Mouse (Mus musculus): ENCODE data around the gene Gm28845. TPM values are rescaled to one million over a fixed set of nuclear protein-coding genes. Genes with fewer than 3 reads are reported as not detected.

The Gm28845 gene
- polyA plus RNA-seq, 1 experiment: not detected

DNA sequence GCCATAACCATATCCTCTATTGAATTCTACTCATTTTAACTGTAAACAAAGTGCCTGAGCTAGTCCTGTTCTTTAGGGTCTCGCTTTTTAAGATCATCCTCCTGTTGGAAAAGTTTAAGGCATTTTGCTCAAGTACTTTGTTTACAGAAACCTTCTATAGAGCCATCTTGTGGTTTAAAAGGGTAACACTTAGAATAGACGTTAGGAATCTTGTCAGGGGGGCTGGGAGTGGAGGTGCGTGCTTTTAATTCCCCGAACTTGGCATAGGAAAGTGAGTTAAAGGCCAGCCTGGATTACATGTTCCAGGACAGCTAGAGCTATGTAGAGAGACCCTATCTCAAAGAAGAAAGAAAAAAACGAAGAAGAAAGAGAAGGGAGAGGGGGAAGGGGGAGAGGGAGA is 43.8 kb downstream of the Gm28845 start:
- TF ChIP-seq CTCF (IDR thresholded peaks at IDR 0.05; ENCODE audit: low read depth, low read length) (no peak), EP300 (IDR thresholded peaks at IDR 0.05; ENCODE audit: insufficient read depth, low read depth, low read length) (no peak), POLR2A (IDR thresholded peaks at IDR 0.05; ENCODE audit: insufficient read depth, low read length) (no peak)
- Histone ChIP-seq H3K27ac (ENCODE audit: insufficient read depth, low read length) (no peak overlapping the region), H3K9ac (ENCODE audit: low read depth, poor library complexity, severe bottlenecking) (no peak overlapping the region), H3K9me3 (replicated peaks; ENCODE audit: control insufficient read depth, insufficient read depth, low read length, poor library complexity, severe bottlenecking) (no peaks in the 10 kb centered on the region), H3K4me1 (ENCODE audit: control insufficient read depth, insufficient read depth, low read length) (no peaks in the 10 kb centered on the region), H3K4me3 (ENCODE audit: low read depth, low read length) (no peak overlapping the region), H3K27me3 (ENCODE audit: control insufficient read depth, insufficient read depth, low read length, poor library complexity, severe bottlenecking) (no peaks in the 10 kb centered on the region), H3K36me3 (ENCODE audit: control insufficient read depth, insufficient read depth, low read length, poor library complexity, severe bottlenecking) (no peaks in the 10 kb centered on the region)

DNA sequence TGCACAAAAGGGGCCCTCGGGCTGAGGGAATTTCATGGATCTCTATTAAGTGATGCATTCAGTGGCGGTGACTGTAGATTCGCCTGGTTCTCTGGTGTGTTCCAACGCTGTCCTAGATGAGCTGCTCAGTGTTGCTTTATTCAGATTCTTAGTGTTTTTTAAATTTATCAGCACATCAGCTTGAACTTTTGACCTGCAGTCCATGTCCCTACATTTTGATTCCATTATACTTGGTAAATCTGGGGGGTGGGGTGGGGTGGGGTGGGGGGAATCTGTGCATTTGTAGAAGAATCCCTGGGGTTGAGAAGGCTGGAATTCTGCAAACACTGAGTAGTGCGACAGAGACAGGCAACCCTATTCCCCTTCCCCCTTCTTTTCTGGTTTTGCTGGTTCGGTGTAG is 45.8 kb downstream of the Gm28845 start, which contains the start of gene Crygc:
Crygc (minus strand) TSS at position 101 of the 400 bp plus-strand sequence.
- no peak within 1 kb of the TSS for H3K27ac ChIP-seq (ENCODE audit: insufficient read depth, low read length)
- peak within 1 kb of the TSS; percentile 58 for H3K4me3 ChIP-seq (ENCODE audit: low read depth, low read length)
- H3K9me3 ChIP-seq (replicated peaks; ENCODE audit: control insufficient read depth, insufficient read depth, low read length, poor library complexity, severe bottlenecking): no peaks in the 10 kb centered on the region
- H3K9ac ChIP-seq (ENCODE audit: low read depth, poor library complexity, severe bottlenecking): no peak within 1 kb of the TSS
- no peaks in the 10 kb centered on the region for H3K36me3 ChIP-seq (ENCODE audit: control insufficient read depth, insufficient read depth, low read length, poor library complexity, severe bottlenecking)
- no peaks in the 10 kb centered on the region for H3K27me3 ChIP-seq (ENCODE audit: control insufficient read depth, insufficient read depth, low read length, poor library complexity, severe bottlenecking)
- no peaks in the 10 kb centered on the region for H3K4me1 ChIP-seq (ENCODE audit: control insufficient read depth, insufficient read depth, low read length)
- no peak for TF ChIP-seq EP300 (IDR thresholded peaks at IDR 0.05; ENCODE audit: insufficient read depth, low read depth, low read length)
- no peak for TF ChIP-seq CTCF (IDR thresholded peaks at IDR 0.05; ENCODE audit: low read depth, low read length)
- no peak for TF ChIP-seq POLR2A (IDR thresholded peaks at IDR 0.05; ENCODE audit: insufficient read depth, low read length)

DNA sequence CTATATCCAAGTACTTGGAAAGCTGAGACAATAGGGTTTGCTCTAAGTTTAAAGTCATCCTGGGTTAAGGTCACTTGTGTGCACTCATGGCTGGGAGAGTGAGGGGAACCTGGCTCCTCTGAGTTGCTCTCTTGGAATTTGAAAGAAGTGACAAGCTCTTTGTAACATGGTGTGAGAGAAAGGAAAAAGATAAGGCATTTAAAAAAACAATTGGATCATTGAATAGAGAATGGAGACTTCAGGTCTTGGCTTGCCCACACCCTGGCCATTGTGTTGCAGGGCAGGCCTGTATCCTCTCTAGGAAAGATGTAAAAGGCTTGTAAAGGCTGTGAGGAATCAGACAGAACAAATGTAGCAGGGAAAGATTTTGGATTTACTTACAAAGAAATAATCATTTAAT is 51.5 kb downstream of the Gm28845 start:
- Histone ChIP-seq H3K9ac (ENCODE audit: low read depth, poor library complexity, severe bottlenecking) (no peak overlapping the region), H3K27me3 (ENCODE audit: control insufficient read depth, insufficient read depth, low read length, poor library complexity, severe bottlenecking) (no peaks in the 10 kb centered on the region), H3K9me3 (replicated peaks; ENCODE audit: control insufficient read depth, insufficient read depth, low read length, poor library complexity, severe bottlenecking) (peaks cover 20% of the 10 kb centered on the region), H3K4me1 (ENCODE audit: control insufficient read depth, insufficient read depth, low read length) (no peaks in the 10 kb centered on the region), H3K4me3 (ENCODE audit: low read depth, low read length) (no peak overlapping the region), H3K36me3 (ENCODE audit: control insufficient read depth, insufficient read depth, low read length, poor library complexity, severe bottlenecking) (no peaks in the 10 kb centered on the region), H3K27ac (ENCODE audit: insufficient read depth, low read length) (no peak overlapping the region; the same call in 1 of the 2 replicates)
- no peak for TF ChIP-seq CTCF (IDR thresholded peaks at IDR 0.05; ENCODE audit: low read depth, low read length)
- TF ChIP-seq EP300 (IDR thresholded peaks at IDR 0.05; ENCODE audit: insufficient read depth, low read depth, low read length): peak; percentile 40; the same call in 1 of the 2 replicates
- TF ChIP-seq POLR2A (IDR thresholded peaks at IDR 0.05; ENCODE audit: insufficient read depth, low read length): no peak

DNA sequence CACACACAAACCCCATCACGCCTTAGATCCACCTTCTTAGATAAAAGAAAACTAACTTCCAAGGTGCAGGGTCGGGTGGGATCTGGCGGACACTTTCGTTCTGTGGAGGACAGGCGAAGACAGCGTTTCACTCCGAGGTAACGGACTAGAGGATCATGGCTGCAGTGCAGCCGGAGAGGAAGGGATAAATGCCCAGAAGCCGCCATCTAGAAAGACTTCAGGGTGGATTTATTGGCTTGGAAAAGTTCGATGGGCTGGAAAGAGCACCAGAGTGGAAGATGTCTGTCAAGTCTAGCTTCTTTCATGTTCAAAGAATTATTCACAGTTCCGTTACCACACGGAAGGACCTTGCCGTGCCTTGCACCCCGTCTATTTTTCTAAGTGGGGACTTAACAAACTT is 55.2 kb downstream of the Gm28845 start:
- Histone ChIP-seq H3K4me1 (ENCODE audit: control insufficient read depth, insufficient read depth, low read length) (no peaks in the 10 kb centered on the region), H3K4me3 (ENCODE audit: low read depth, low read length) (no peak overlapping the region), H3K36me3 (ENCODE audit: control insufficient read depth, insufficient read depth, low read length, poor library complexity, severe bottlenecking) (no peaks in the 10 kb centered on the region), H3K27ac (ENCODE audit: insufficient read depth, low read length) (no peak overlapping the region), H3K9me3 (replicated peaks; ENCODE audit: control insufficient read depth, insufficient read depth, low read length, poor library complexity, severe bottlenecking) (peaks cover 20% of the 10 kb centered on the region), H3K9ac (ENCODE audit: low read depth, poor library complexity, severe bottlenecking) (no peak overlapping the region), H3K27me3 (ENCODE audit: control insufficient read depth, insufficient read depth, low read length, poor library complexity, severe bottlenecking) (no peaks in the 10 kb centered on the region)
- TF ChIP-seq POLR2A (IDR thresholded peaks at IDR 0.05; ENCODE audit: insufficient read depth, low read length): no peak
- TF ChIP-seq CTCF (IDR thresholded peaks at IDR 0.05; ENCODE audit: low read depth, low read length): no peak
- TF ChIP-seq EP300 (IDR thresholded peaks at IDR 0.05; ENCODE audit: insufficient read depth, low read depth, low read length): no peak

DNA sequence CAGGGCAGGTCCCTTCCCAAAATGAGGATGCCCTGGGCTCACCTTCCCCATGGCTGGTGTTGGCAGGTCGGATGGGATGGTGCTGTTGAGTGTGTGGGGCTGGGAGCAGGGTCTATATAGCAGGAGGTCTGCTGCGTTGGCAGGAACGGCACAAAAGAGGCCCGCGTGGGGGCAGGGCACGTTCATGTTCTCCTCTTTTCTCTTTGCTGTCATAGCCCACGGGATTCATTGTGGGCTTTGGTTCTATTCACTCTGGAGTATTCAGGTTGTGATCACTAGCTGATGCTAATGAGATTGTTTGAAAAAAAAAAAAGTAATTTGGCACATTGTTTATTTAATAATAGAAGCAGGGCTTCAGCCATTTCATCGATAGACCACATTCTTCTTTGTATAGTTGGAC is 56.0 kb downstream of the Gm28845 start, which contains the start of gene Crygd:
Crygd (minus strand) TSS at position 101 of the 400 bp plus-strand sequence.
- no peaks in the 10 kb centered on the region for H3K36me3 ChIP-seq (ENCODE audit: control insufficient read depth, insufficient read depth, low read length, poor library complexity, severe bottlenecking)
- TF ChIP-seq CTCF (IDR thresholded peaks at IDR 0.05; ENCODE audit: low read depth, low read length) (no peak), EP300 (IDR thresholded peaks at IDR 0.05; ENCODE audit: insufficient read depth, low read depth, low read length) (no peak), POLR2A (IDR thresholded peaks at IDR 0.05; ENCODE audit: insufficient read depth, low read length) (no peak)
- H3K27me3 ChIP-seq (ENCODE audit: control insufficient read depth, insufficient read depth, low read length, poor library complexity, severe bottlenecking): no peaks in the 10 kb centered on the region
- no peak within 1 kb of the TSS for H3K27ac ChIP-seq (ENCODE audit: insufficient read depth, low read length)
- H3K9me3 ChIP-seq (replicated peaks; ENCODE audit: control insufficient read depth, insufficient read depth, low read length, poor library complexity, severe bottlenecking): peaks cover 20% of the 10 kb centered on the region
- no peaks in the 10 kb centered on the region for H3K4me1 ChIP-seq (ENCODE audit: control insufficient read depth, insufficient read depth, low read length)
- peak within 1 kb of the TSS; percentile 11; the same call in 1 of the 2 replicates for H3K4me3 ChIP-seq (ENCODE audit: low read depth, low read length)
- H3K9ac ChIP-seq (ENCODE audit: low read depth, poor library complexity, severe bottlenecking): no peak within 1 kb of the TSS

DNA sequence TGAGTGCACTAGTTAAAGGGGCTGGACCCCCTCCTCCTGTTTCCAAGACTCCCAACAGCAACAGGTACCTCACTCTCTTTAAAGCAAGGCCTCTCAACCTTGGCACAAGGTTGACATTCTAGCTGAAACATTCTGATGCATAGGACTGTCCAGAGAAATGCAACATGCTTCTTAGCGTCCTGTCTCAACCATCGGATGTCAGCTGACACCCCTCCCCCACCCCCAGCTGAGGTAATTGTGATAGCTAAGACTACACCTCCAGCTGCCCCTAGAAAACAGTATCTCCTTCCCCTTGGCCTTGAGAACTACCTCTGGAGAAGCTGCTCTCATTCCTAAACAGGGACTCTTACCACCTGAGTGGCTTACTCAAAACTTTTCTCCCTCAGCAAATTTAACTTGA is 67.2 kb downstream of the Gm28845 start:
- H3K9me3 ChIP-seq (replicated peaks; ENCODE audit: control insufficient read depth, insufficient read depth, low read length, poor library complexity, severe bottlenecking): no peaks in the 10 kb centered on the region
- no peaks in the 10 kb centered on the region for H3K36me3 ChIP-seq (ENCODE audit: control insufficient read depth, insufficient read depth, low read length, poor library complexity, severe bottlenecking)
- no peaks in the 10 kb centered on the region for H3K4me1 ChIP-seq (ENCODE audit: control insufficient read depth, insufficient read depth, low read length)
- no peak overlapping the region for H3K9ac ChIP-seq (ENCODE audit: low read depth, poor library complexity, severe bottlenecking)
- H3K27ac ChIP-seq (ENCODE audit: insufficient read depth, low read length): no peak overlapping the region
- TF ChIP-seq EP300 (IDR thresholded peaks at IDR 0.05; ENCODE audit: insufficient read depth, low read depth, low read length): 0 out of 2 replicates have a peak, but pooled peaks have one; percentile 17
- no peak for TF ChIP-seq POLR2A (IDR thresholded peaks at IDR 0.05; ENCODE audit: insufficient read depth, low read length)
- no peaks in the 10 kb centered on the region; the same call in 1 of the 2 replicates for H3K27me3 ChIP-seq (ENCODE audit: control insufficient read depth, insufficient read depth, low read length, poor library complexity, severe bottlenecking)
- H3K4me3 ChIP-seq (ENCODE audit: low read depth, low read length): no peak overlapping the region
